Mouse (Mus musculus) small intestine, adult 2 months (tissue): ENCODE data around the gene Sgms1.

Experiments
- CTCF ChIP-seq: fragments of 200-500 bp; IDR thresholded peaks from 2 replicates; pipeline ENCODE4 v1.5.1; 2012; ENCODE audit warnings: low read depth, mild to moderate bottlenecking, control low read depth, inconsistent platforms, low read length, moderate library complexity, mixed read lengths; ENCODE audit not compliant: insufficient replicate concordance, insufficient read length; ENCODE audit errors: extremely low read depth
- POLR2A ChIP-seq: fragments of 200-500 bp; IDR thresholded peaks from 2 replicates; pipeline ENCODE4 v1.6.1; 2012; ENCODE audit warnings: low read depth, mild to moderate bottlenecking, control low read depth, inconsistent platforms, low read length, moderate library complexity

DNA sequence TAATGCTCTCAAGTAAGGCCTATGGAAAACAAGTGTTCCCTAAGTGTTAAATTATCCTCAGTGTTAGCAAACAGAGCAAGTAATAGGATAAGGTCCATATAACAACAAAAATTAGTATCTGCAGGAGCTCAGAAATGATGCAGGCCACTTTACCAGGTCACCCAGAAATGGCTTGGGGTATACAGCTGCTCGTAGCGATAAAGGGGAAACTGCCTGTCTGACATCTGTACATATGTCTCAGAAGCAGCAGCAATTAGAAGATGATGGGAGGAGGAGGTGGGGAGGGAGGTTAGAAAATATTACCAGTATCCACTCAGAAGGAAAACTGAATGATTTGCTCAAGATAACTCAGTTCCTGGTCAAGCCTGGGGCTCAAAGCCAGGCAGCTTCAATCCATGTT lies 162.3 kb downstream of the Sgms1 start:
- TF ChIP-seq CTCF (no peak), POLR2A (no peak)
